Mouse (Mus musculus): ENCODE results near the gene Opa3. TPM values are rescaled to one million over a fixed set of nuclear protein-coding genes. Genes with fewer than 3 reads are reported as not detected.

Opa3 gene
- total RNA-seq, 2 experiments from 2014 or later: 31.7 to 37.4 TPM

Small RNA genes lying within 50 kb of the gene (microRNA-seq; reads per million reads assigned to microRNA genes)
- gene Mir330: 687 reads per million, percentile 74 among the genes with 10 or more reads in this experiment

Other genes starting within 250 kb of the Opa3 start
- not detected for gene Nanos2, start 240.9 kb upstream of the Opa3 start, total RNA-seq (2021)
- gene Mypop, start 237.1 kb upstream of the Opa3 start, total RNA-seq (2021): 10 to 100 TPM; 10.3 to 12.2 TPM
- 10 to 100 TPM; 47.0 to 47.5 TPM for gene Irf2bp1, start 224.3 kb upstream of the Opa3 start, total RNA-seq (2021)
- gene Foxa3, start 204.8 kb upstream of the Opa3 start, total RNA-seq (2021): not detected
- 100 to 1,000 TPM in 1 of 2 experiments, 10 to 100 TPM in 1; 88.7 to 102 TPM for gene Sympk, start 204.0 kb upstream of the Opa3 start, total RNA-seq (2021)
- gene Rsph6a, start 173.6 kb upstream of the Opa3 start, total RNA-seq (2021): not detected
- 10 to 100 TPM; 53.8 to 57.1 TPM for gene Dmwd, start 152.1 kb upstream of the Opa3 start, total RNA-seq (2021)
- gene Dmpk, start 144.5 kb upstream of the Opa3 start, total RNA-seq (2021): 100 to 1,000 TPM in 1 of 2 experiments, 10 to 100 TPM in 1; 81.5 to 110 TPM
- 10 to 100 TPM; 14.0 to 15.6 TPM for gene Six5, start 133.7 kb upstream of the Opa3 start, total RNA-seq (2021)
- not detected for gene Gm4969, start 110.0 kb upstream of the Opa3 start, total RNA-seq (2021)
- 10 to 100 TPM; 11.5 to 13.1 TPM for gene Fbxo46, start 108.5 kb upstream of the Opa3 start, total RNA-seq (2021)
- 10 to 100 TPM; 17.4 to 18.8 TPM for gene Qpctl, start 79.0 kb upstream of the Opa3 start, total RNA-seq (2021)
- 100 to 1,000 TPM in 1 of 2 experiments, 10 to 100 TPM in 1; 96.5 to 105 TPM for gene Snrpd2, start 78.6 kb upstream of the Opa3 start, total RNA-seq (2021)
- under 1 TPM; 0.40 to 0.56 TPM for gene Gipr, start 62.2 kb upstream of the Opa3 start, total RNA-seq (2021)
- gene Eml2, start 51.9 kb upstream of the Opa3 start, total RNA-seq (2021): 10 to 100 TPM; 45.2 to 65.2 TPM
- 10 to 100 TPM in 1 of 2 experiments, 1 to 10 TPM in 1; 5.9 to 12.9 TPM for gene Gpr4, start 15.8 kb upstream of the Opa3 start, total RNA-seq (2021)
- 10 to 100 TPM; 45.4 to 55.0 TPM for gene Vasp, start 43.5 kb downstream of the Opa3 start, total RNA-seq (2021)
- not detected for gene Ppm1n, start 51.7 kb downstream of the Opa3 start, total RNA-seq (2021)
- 1 to 10 TPM; 4.6 to 5.1 TPM for gene Rtn2, start 54.3 kb downstream of the Opa3 start, total RNA-seq (2021)
- gene Fosb, start 81.7 kb downstream of the Opa3 start, total RNA-seq (2021): 10 to 100 TPM; 11.2 to 23.6 TPM
- gene Ercc1, start 116.4 kb downstream of the Opa3 start, total RNA-seq (2021): 10 to 100 TPM; 33.0 to 38.8 TPM
- gene Cd3eap, start 131.1 kb downstream of the Opa3 start, total RNA-seq (2021): 10 to 100 TPM; 11.3 to 12.8 TPM
- gene Ppp1r13l, start 131.4 kb downstream of the Opa3 start, total RNA-seq (2021): 1 to 10 TPM; 5.8 to 8.9 TPM
- 10 to 100 TPM; 29.7 to 32.8 TPM for gene Ercc2, start 153.7 kb downstream of the Opa3 start, total RNA-seq (2021)
- 1 to 10 TPM in 1 of 2 experiments, under 1 TPM in 1; 0.89 to 2.2 TPM for gene Klc3, start 175.8 kb downstream of the Opa3 start, total RNA-seq (2021)
- gene Ckm, start 176.4 kb downstream of the Opa3 start, total RNA-seq (2021): under 1 TPM in 1 of 2 experiments, not detected in 1; 0.66 TPM
- 10 to 100 TPM; 46.5 to 50.3 TPM for gene Mark4, start 230.5 kb downstream of the Opa3 start, total RNA-seq (2021)
- 10 to 100 TPM; 41.1 to 49.6 TPM for gene Exoc3l2, start 235.0 kb downstream of the Opa3 start, total RNA-seq (2021)

Data from adrenal gland, postnatal 36 days (tissue).